Mouse (Mus musculus) embryo, embryonic 9.5 days (tissue): ENCODE data around the gene Ddx60.
"Not testable (repeated sequence)": the region's sequence is repeated elsewhere in the genome, so short reads cannot be mapped to it uniquely, and the experiment has no call there.

Source experiments
- DNase-seq: peaks from one replicate; pipeline ENCODE4 v3.0.0-alpha.2; 2017; ENCODE audit errors: extremely low spot score

Gene Ddx60

DNA sequence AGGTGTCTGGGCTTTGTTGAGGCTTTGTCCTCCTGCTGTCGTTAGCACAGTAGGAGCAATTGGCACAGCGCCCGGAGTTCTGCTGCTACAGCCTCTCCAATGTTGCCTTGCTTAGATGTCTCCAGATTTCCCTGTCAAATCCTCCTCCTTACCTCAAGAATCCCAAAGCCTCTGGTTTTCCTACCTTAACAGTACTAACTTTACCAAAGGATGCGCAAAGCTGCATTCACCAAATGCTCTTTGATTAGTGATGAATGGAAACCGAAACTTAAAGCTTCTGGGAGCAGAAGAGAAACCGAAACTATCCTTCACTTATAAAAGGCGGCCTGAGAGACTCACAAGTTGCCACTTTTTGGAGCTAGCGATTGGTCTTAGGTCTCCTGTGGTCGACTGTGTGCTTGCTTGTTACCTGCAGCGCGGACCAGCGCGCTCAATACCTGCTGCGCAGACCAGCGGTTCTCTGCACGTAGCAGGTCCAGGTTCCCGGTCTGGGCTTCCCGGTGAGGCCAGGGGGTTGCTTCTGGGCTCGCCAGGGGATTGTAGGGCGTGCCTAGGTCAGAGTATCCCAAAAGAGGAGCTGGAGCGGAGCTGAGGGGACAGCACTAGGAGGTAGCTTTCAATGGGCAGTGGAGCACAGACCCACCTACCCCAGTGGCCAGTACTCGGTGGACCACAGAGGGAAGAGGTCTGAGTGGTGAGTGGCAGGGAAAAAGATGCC is at the start of gene Ddx60:
TSS of gene Ddx60 (plus strand) at position 311 of the 718 bp plus-strand sequence.
- DNase-seq, result peak; percentile 12

DNA sequence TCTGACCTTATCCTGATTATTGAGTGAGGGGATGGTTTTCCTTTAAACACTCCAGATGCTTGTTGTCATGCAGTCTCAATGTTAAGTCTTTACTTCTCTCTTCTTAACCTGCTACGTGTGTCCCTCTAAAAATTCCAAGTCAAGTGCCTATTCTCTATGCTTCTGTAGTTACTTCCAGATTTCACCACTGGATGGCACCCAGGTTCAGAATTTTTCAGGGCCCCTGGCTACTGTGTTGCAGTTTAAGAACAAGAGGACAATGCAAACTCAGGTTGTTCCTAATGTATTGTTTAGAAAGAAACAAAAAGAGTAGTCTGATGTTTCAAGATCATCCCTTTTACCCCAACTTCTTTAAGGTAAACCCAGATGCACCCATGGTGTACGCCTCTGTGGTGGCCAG is 33.8 kb upstream of the Ddx60 start:
- peak; percentile 56 for DNase-seq

DNA sequence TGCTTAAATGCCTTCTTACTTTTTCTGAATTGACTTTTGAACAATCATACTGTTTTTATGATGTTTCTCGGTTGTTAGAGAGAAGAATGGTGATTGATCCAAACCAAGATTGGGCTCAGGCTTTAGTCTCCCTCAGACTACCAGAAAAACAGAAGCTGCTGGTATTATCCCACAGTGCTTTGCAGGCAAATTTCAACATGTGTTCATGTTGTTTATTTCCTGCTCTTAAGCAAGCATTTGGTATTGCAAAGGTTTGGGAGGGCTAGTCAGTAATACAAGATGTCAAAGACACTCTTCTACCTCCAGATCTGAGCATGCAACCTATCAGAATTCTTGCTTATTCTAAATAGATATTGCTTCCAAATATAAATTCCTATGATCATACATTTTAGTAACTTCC is 31.1 kb upstream of the Ddx60 start:
- no peak for DNase-seq

DNA sequence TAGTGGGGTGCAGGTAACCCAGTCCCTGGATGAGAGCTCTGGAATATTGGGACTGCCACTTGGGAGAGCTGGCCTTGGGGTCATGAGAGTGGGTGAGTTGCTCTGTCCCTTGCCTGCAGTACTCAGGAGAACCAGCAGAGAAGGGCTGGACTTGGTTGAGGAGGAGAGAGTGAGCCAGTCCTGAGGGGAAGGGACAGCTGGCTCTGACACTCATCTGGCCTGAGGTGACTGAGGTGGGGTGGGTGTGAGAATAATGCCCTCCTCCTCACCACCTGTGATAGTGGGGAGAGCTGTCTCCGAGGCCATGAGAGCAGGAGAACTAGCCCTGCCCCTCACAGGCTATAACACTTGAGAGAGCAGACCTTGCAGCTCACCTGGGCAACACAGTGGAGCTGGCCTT is 30.5 kb upstream of the Ddx60 start:
- DNase-seq, result no peak

DNA sequence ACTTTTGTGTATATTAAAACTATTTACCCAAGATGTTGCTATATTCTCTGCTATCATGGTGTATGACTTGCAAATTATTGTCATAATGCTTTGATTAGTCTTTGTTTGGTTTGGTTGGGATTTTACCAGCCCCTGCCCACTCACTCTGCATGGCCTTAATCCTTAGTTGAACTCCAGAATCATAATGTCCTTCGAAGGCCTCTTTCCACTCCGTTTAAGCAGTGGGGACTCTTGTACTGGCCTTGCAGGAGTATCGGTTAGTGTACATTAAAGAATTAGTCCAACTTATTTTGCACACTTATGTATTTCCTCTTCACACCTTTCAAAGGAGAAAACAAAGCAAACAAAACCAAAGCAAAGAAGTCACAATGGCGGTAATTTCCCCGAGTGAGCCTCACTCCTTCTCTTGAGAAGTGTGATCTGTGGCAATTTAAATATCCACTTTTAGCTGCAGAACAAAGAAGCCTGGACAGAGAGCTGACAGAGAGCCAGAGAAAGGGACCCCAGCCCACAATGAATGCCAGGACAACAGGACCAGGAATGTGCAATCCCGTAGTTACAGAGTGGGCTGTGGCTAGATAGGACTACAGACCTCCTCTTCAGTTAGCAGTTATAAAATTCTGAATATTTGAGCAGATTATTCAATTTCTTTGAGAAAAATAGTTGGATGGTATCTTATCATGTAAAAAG is 26.7 kb upstream of the Ddx60 start:
- peak; percentile 29 for DNase-seq

DNA sequence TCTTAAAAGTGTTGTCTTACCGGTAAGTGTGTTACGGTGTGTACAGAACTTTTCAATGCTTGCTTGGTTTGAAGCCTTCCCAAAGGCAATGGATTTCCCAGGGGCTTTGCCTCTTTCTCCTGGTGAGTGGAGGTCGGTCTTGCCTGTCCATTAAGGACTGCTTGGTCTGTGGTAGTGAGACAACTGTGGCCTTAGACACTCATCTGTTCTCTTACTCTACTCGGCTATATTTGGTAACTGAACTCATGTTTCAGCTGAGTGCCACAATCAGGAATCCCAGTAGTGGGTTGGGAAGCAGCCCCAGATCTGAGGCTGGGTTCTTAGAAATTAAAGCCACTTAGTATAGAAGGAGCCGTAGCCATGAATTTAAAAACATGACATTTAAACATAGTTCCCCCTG is 25.4 kb upstream of the Ddx60 start, which contains the start of gene Palld:
TSS of gene Palld (minus strand) at position 170 of the 400 bp plus-strand sequence.
- DNase-seq, result no peak

DNA sequence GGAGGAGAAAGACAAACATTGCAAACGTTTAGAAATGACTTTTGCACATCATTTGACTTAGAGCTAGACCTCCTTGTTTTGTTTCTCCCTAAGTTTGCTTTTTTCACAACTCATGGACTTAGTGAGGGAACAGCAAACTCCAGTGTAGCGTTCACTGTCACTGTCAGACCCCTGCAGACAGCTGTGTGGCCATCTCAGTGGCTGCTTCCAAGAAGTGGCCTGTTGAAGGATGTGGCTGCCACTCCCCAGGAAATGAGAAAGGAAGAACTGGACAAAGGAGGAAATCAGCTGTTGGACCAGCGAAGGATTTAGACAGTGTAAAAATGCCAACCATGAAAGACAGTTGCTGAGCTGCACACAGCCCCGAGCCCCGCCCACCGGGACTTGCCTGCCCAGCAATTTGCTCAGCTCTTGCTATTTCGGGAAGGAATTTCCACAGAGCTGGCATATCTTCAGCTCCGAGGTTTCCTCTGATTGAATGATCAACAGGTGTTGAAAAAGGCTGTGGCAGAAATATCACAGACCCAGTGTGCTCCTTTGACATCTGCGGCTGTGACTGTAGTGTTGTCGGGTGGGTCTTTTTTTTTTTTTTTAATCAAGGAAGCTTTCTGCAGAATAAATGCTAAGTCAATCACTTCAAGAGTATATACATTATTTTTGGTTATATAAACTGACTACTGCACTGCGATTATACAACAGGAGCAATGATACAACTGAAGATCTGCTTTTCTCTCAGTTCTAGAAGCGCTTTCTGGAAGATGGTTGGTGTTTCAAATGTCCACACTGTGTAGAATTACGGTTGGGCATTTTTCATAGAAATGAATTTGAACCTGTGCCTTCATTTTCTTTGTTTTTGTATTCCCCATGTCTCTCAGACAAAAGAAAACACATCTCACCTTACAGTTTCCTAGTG is 19.3 kb upstream of the Ddx60 start:
- DNase-seq, result no peak

DNA sequence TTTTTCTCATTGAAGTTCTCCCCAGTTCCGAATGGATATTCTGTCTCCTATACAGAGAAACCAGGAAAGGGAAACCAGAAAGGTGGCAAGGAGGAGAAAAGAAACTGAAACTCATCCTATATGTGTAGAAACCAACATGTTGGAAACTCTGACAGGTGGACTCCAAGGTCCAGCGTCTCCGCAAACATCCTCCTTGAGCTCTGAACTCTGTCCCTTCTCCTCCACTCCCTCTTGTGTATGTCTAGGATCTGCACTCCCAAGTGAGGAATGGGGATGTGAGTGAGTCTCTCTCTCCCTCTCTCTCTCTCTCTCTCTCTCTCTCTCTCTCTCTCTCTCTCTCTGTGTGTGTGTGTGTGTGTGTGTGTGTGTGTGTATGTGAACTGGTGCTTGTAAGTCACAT is 18.6 kb upstream of the Ddx60 start:
- DNase-seq, result no peak

DNA sequence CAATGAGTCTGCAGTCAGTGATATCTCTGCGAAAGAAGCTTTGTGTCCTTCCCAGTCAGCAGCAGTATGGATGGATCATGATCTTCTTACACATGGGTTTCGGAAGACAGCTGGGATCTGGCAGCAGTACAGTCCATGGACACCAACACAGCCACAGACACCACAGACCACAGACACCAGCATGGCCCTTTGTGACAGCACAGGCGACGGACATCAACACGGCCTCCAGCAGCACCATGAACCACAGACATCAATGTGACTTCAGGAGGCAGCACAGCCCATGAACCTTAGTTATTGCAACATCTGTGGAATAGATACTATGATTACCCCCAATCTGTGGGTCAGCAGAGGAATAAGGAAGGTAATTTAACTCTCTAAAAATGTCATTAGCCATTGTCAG is 15.1 kb upstream of the Ddx60 start:
- no peak for DNase-seq

DNA sequence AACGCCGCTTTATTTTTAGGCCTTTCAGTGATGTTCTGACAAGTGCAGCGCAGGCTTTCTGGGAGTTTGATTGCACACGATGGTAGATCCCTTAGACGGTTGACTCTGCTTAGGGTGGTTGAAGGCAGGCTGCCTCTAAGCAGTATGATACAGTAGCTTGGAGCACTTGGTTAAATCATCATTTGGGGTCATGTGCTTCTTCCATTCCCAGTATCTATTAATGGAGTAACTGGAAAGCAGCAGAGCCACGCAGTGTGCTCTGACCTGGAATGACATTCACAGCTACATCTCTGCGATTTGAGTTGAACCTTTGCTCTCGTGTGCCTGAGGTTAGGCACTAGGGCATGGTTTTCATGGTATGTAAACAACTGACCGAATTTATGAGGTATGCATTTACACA is 13.9 kb upstream of the Ddx60 start:
- DNase-seq, result no peak

DNA sequence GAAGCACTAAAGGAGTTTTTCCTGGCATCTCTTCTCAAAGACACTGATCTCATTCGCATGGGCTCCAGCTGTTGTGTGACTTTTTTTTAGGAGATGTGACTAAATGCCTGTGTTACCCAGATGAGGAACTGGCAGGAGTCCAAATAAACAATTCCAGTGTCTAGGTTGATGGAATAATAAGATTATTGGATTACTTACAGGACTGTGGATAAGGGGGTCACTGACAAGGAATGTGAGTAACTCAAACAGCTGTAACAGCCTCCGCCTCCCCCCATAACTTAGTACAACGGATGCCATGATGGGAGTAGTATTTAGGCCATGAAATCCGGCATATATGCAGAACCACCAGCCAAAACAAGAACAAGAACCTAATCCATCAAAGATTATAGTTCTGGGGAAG is 10.6 kb upstream of the Ddx60 start:
- no peak for DNase-seq

DNA sequence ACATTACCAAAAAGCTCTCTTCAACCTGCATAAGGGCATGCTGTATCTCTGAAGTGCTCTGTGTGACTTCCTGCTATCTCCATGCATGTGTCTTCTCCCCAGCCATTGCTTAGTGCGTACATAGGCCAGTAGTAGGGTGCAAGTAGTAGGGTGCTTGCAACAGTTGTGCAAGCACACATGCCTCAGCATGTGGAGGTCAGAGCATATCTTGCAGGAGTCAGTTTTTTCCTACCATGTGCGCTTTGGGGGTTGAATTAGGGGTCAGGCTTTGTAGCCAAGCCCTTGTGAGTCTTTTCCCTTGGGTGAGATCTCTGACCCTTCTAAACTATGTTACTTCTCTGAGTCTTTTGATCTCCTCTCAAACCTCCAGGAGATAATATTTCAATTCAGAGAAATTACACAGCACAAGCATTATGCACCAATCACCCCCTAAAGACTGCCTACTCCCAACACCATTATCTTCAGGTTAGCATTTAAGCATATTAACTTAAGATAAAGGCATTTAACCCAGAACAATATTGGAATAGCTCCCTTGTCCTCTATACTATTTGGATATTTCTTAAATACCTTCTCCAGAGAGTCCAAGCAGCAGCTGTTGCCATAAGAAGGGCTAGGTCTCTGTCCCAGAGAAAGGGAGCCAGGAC is 8.6 kb upstream of the Ddx60 start:
- no peak for DNase-seq

DNA sequence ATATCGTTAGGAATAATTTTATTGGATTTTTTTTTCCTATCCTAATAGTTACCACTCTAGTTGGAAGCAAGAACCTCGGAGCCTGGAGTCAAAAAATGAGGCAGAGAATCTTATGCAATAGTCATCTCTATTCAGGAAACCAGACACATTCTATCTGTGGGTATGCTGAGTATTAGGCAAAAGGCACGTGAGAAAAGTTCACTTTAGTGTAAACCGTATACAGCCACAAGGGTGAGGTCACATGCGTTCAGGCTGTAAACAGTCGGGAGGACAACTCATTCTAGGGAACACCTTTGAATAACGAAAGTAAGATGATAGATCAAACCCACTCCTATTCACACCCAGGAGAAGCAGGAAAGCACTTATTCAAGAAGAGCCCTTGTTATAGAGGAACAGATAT is 7.5 kb upstream of the Ddx60 start:
- DNase-seq, result no peak

DNA sequence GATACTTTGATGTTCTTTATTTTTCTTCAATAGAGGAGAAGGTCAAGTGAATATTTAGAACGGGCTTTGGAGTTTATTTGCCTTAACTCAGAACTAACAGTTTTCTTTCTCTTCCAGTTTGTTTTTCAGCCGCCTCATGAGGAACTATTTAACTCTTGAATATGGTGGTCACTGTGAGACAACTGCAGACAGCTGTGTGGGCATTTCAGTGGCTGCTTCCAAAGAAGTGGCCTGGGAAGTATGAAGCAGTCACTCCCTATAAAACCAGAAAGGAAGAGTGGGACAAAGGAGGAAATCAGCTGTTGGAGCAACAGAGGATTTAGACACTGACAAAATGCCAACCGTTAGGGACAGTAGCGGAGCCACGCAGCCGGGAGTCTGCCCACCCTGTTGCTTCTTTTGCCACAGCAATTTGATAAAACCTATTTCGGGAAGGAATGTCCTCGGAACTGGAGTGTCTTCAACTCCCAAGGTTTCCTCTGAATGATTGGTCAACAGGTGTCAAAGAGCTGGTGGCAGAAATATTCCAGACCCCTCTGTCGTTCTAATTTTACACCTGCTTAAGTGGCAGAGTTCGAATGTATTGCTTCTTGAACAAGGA is 6.3 kb upstream of the Ddx60 start:
- DNase-seq, result no peak

DNA sequence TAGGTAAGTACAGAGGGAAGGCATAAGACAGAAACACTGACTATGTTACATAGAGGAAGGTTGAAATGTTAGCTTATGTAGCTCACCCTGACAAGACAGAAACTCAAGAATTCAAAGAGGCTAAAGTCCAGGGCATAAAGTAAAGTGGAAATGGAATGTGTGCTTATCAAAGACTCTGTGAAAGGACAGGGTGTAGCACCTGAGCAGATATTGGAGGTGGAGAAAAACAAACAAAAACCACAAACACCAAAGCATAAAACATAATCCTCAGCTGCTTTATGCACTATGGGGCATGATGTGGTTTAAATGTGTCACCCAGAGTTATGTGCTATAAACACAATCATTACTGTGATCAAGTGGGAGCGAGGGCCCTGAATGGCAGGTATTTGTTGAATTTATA is 3.4 kb upstream of the Ddx60 start:
- no peak for DNase-seq

DNA sequence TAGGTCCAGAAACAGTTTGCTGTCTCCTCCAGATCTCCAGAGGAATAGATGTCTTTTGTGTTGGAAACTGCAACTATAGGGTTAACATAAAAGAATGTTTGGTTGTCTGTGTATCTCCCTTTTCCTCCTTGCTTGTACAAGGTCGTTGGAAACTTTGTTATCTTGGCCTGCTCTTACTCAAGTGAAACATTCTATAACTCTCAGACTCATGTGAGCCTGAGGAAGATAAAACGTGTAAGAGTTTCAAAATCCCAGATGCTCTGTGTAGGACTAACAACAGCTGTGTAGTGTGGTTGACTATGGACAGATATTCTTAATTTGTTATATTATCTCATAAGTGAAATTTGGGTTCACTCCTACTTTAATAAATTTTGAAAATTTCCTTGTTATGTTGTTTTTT is 5.4 kb downstream of the Ddx60 start:
- DNase-seq, result no peak

DNA sequence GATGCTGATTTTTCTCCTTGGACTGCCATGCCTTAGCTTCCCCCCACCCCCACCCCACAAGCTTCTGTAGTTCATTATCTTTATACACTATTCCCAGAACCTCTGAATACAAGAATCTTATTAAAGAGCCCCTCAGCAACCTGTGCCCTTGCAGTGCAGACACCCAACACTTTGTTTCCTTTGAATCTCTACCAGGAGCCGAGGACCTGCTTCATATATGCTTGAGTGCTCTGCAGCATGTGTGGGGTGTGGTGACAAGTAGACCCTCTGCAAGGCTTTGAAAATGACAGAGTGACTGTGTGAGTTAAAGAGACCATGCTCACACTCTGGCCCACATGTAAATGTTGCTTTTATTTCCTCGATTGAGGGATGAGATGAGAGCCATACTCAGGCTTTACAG is 9.7 kb downstream of the Ddx60 start:
- no peak for DNase-seq

DNA sequence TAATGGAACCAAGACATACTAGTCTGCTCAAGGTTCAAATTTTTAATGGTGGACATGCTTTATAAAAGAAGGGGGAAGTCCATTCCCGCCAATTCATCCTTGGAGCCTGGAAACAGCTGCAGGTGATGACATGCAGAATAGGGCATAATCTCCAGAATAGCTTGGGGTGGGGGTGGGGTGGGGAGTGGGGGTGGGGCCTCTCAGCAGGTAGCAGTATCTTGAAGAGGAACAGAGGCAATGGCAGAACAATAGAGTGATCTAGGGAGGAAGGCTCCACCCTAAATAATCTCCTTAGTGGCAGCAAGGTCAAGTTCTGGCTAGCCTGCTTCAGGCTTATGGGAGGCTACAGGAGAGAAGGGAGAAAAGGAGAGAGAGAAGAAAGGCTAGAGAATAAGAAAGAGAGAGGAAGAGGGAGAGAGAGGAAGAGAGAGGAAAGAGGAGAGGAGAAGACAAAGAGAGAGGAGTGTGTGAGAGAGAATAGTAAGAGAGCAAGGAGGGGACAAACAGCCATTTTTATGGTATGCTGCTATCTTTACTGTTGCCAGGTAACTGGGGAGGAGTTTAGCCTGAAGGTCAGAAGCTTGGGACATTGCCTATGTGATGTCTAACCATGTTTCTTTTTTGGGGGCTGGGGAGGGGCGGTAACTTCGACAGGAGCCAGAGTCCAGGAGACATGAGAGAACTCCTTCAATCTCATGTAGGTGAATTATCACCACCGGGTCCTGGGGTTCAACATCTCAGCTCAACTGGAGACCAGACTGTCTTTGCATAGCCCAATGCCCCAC is 36.9 kb downstream of the Ddx60 start:
- DNase-seq, result not testable (repeated sequence)

DNA sequence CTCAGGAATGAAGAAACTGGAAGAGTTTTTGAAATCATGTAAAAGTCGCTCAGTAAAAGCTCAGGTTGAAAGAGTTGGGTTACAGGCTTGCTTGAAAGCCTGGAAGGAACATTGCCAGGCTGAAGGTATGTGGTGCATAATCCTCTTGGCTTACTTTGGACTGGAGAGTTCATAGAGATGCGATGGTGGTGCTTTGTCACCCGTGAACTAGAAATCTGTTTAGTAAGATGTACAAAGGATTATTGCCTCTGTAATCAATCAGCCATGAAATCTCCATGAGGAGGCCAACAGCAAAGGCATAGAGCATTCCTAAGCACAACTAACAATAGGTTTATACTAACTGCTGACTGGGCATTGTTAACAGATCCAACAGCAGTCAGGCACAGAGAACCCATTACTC is 41.7 kb downstream of the Ddx60 start:
- DNase-seq, result no peak

DNA sequence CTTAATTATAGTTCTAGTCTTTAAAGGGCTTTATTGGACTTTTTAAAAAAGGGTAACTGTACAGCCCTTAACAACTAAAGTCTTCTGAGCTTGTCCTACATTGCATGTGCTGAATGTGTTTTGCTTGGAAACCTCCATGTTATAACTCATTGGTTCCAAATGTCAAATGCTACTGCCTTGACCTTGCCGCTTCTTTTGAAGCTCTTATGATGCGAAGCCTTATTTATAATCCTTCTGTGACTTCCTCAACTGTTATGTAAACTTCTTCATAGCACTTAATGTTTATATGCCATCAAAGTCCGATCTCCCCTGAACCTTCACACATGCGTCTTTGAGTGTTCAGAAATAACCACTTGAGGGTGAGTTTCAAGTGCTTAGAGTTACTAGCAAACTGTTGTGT is 57.1 kb downstream of the Ddx60 start:
- DNase-seq, result no peak
